Mouse (Mus musculus) v-Abl transformed pro-B cells (cell line): ENCODE measurements around the gene Mymk.

ENCODE experiments used
- in situ Hi-C, 2 experiments: fragments of 400-800 bp; cut with MboI; formaldehyde crosslinking; loops; one replicate each; pipeline ENCODE4 v1.15.1; 2025; ENCODE audit not compliant: unreplicated experiment in 2 of 2

Mymk gene

GRCm38 (mm10) chr2:27083761-27084475 lies 11.9 kb upstream of the Mymk start:
- in situ Hi-C loops, result no loop called here

GRCm38 (mm10) chr2:27079649-27080048 lies 7.7 kb upstream of the Mymk start:
- in situ Hi-C loops, result loop anchor here (5.0 to 10.0 kb wide), 5 partner anchors 37 to 685 kb away; partner anchors contain the start of gene Vav2 (in 1 of the 2)

GRCm38 (mm10) chr2:27079152-27079584 lies 7.2 kb upstream of the Mymk start, which contains the start of gene Adamtsl2:
Adamtsl2 (plus strand) TSS chr2:27079379.
- in situ Hi-C loops, result loop anchor here (5.0 to 10.0 kb wide), 5 partner anchors 37 to 686 kb away; partner anchors contain the start of gene Vav2 (in 1 of the 2)

- in situ Hi-C loops, result loop anchor here (5.0 to 10.0 kb wide), 5 partner anchors 36 to 686 kb away; partner anchors contain the start of gene Vav2 (in 1 of the 2)
These were observed 6.3 kb upstream of the Mymk start for GRCm38 (mm10) chr2:27078312-27078711.

- in situ Hi-C loops, result loop anchor here (5.0 to 10.0 kb wide), 5 partner anchors 35 to 687 kb away; partner anchors contain the start of gene Vav2 (in 1 of the 2)
These were observed 5.8 kb upstream of the Mymk start for GRCm38 (mm10) chr2:27077655-27078244.

- in situ Hi-C loops, result loop anchor here (5.0 to 10.0 kb wide), 5 partner anchors 33 to 689 kb away; partner anchors contain the start of gene Vav2 (in 1 of the 2)
These were observed 3.5 kb upstream of the Mymk start for GRCm38 (mm10) chr2:27075485-27075884.

- in situ Hi-C loops, result loop anchor here (5.0 to 10.0 kb wide), 5 partner anchors 33 to 690 kb away; partner anchors contain the start of gene Vav2 (in 1 of the 2)
These were observed 2.8 kb upstream of the Mymk start for GRCm38 (mm10) chr2:27074804-27075203.

GRCm38 (mm10) chr2:27073407-27073806 lies 1.4 kb upstream of the Mymk start:
- in situ Hi-C loops, result loop anchor here in 1 of 2 experiments (10.0 kb wide), 1 partner anchor 691 kb away; no protein-coding TSS in a partner anchor

- in situ Hi-C loops, result loop anchor here in 1 of 2 experiments (10.0 kb wide), 1 partner anchor 694 kb away; no protein-coding TSS in a partner anchor
These were observed 842 bp downstream of the Mymk start for GRCm38 (mm10) chr2:27071137-27071536.

- in situ Hi-C loops, result loop anchor here in 1 of 2 experiments (10.0 kb wide), 1 partner anchor 694 kb away; no protein-coding TSS in a partner anchor
These were observed 1.6 kb downstream of the Mymk start for GRCm38 (mm10) chr2:27070247-27070813.

- in situ Hi-C loops, result loop anchor here (10.0 kb wide), 2 partner anchors 365 to 695 kb away; no protein-coding TSS in a partner anchor
These were observed 2.3 kb downstream of the Mymk start for GRCm38 (mm10) chr2:27069646-27070045.

- in situ Hi-C loops, result loop anchor here in 1 of 2 experiments (10.0 kb wide), 1 partner anchor 367 kb away; no protein-coding TSS in a partner anchor
These were observed 4.0 kb downstream of the Mymk start for GRCm38 (mm10) chr2:27067996-27068395.

- in situ Hi-C loops, result loop anchor here in 1 of 2 experiments (10.0 kb wide), 1 partner anchor 368 kb away; no protein-coding TSS in a partner anchor
These were observed 4.9 kb downstream of the Mymk start for GRCm38 (mm10) chr2:27067124-27067523.

- in situ Hi-C loops, result no loop called here
These were observed 12.8 kb downstream of the Mymk start for GRCm38 (mm10) chr2:27059187-27059586.

- in situ Hi-C loops, result no loop called here
These were observed 13.2 kb downstream of the Mymk start for GRCm38 (mm10) chr2:27058751-27059150.

- in situ Hi-C loops, result no loop called here
These were observed 13.7 kb downstream of the Mymk start for GRCm38 (mm10) chr2:27058251-27058650.

GRCm38 (mm10) chr2:27049408-27049807 lies 22.6 kb downstream of the Mymk start:
- in situ Hi-C loops, result no loop called here

GRCm38 (mm10) chr2:27045979-27046770 lies 25.8 kb downstream of the Mymk start:
- in situ Hi-C loops, result no loop called here

- in situ Hi-C loops, result loop anchor here (5.0 kb wide), 2 partner anchors 33 to 193 kb away; partner anchors contain the start of gene Adamtsl2 (in 2 of the 2)
These were observed 27.3 kb downstream of the Mymk start for GRCm38 (mm10) chr2:27044641-27045040.
